ENCODE assay signal across 8 mouse cellular contexts in genomic region chr5:114373174-114373573, GRCm38 (mm10). TPM values are rescaled to one million over a fixed set of nuclear protein-coding genes. Genes with fewer than 3 reads are reported as not detected.
DNase-seq lines count a peak whose midpoint lies in the region; ATAC-seq and TF ChIP-seq lines count a peak whose summit lies in the region.
"Had no signal": no experiment of that assay in that cellular context is flagged by ENCODE, and none has a peak within 500 bp of the region (broad histone marks: within the 10 kb centered on the region; RNA-seq: fewer than 3 reads in every experiment).

No protein-coding gene starts in this region.

- intact Hi-C loops in left cerebral cortex, postnatal 14 days (cut with DNase I) = no loop called here

- no peak overlapping the region for H3K4me3 ChIP-seq in C2C12 (ENCODE audit: insufficient read depth, poor library complexity, severe bottlenecking)
- no peak overlapping the region for H3K4me3 ChIP-seq in heart, embryonic 14.5 days (ENCODE audit: control insufficient read depth in 1 of 2, insufficient read depth in 1 of 2, low read depth in 1 of 2, low read length in 2 of 2)
- no peak overlapping the region for H3K4me3 ChIP-seq in liver, embryonic 12.5 days
- H3K4me3 ChIP-seq in hindbrain, postnatal 0 days (ENCODE audit: low read length) = no peak overlapping the region

- POLR2A ChIA-PET in Patski (lab: Charles Lee) = interaction anchor here (1.2 to 2.7 kb wide), 2 partner anchors 12 to 39 kb away, joined by 3 to 7 read pairs; no protein-coding TSS in a partner anchor

- H3K36me3 ChIP-seq in C2C12 (ENCODE audit: control insufficient read depth, insufficient read depth) = peaks cover 59% of the 10 kb centered on the region
- peaks cover 75% of the 10 kb centered on the region for H3K36me3 ChIP-seq in heart, embryonic 14.5 days (ENCODE audit: control insufficient read depth, insufficient read depth, low read length)
- H3K36me3 ChIP-seq in liver, embryonic 12.5 days = peaks cover 64% of the 10 kb centered on the region
- peaks cover 40% of the 10 kb centered on the region for H3K36me3 ChIP-seq in hindbrain, postnatal 0 days (ENCODE audit: insufficient read depth, low read length)

- peaks cover 96% of the 10 kb centered on the region for H3K79me2 ChIP-seq in C2C12 (ENCODE audit: control insufficient read depth, insufficient read depth)

- H3ac ChIP-seq in C2C12 (ENCODE audit: control insufficient read depth, insufficient read length, low read depth) = peak overlapping the region; percentile 4

- DNase-seq in Patski (ENCODE audit: low read depth, low spot score) = peak; percentile 67
- no peak for DNase-seq in thymus, postnatal 4 days
- no peak for DNase-seq in hindbrain, postnatal 0 days (ENCODE audit: low spot score)
- DNase-seq in left cerebral cortex, postnatal 14 days (ENCODE audit: low spot score in 2 of 2) = no peak

- in situ Hi-C loops in Patski (cut with MboI; ENCODE audit: low pct_unique_long_range_greater_than_20kb) = no loop called here

- no peak for TF ChIP-seq CTCF in C2C12 (IDR thresholded peaks at IDR 0.05; ENCODE audit: control insufficient read depth, insufficient read depth, insufficient read length)
- TF ChIP-seq CTCF in Patski (IDR thresholded peaks at IDR 0.05) = no peak
- no peak for TF ChIP-seq CTCF in hindbrain, postnatal 0 days (IDR thresholded peaks at IDR 0.05; ENCODE audit: low read depth)

- H3K79me3 ChIP-seq in C2C12 (ENCODE audit: low read depth) = peaks cover 69% of the 10 kb centered on the region

- peaks cover 63 to 73% of the 10 kb centered on the region in 2 experiments for H3K4me1 ChIP-seq in heart, embryonic 14.5 days (ENCODE audit: control insufficient read depth in 2 of 2, insufficient read depth in 2 of 2, low read length in 2 of 2)
- peaks cover 87% of the 10 kb centered on the region for H3K4me1 ChIP-seq in liver, embryonic 12.5 days
- peaks cover 7% of the 10 kb centered on the region for H3K4me1 ChIP-seq in hindbrain, postnatal 0 days (ENCODE audit: insufficient read depth, low read length)

- no peak for ATAC-seq in Patski
- no peak for ATAC-seq in heart, embryonic 14.5 days (ENCODE audit: insufficient number of reproducible peaks, insufficient read depth, low FRiP score, low read depth)
- no peak for ATAC-seq in liver, embryonic 12.5 days
- ATAC-seq in hindbrain, postnatal 0 days = no peak

- peak overlapping the region in 1 of 2 experiments; percentile 79; a peak in 1 of 4 replicates for H3K27ac ChIP-seq in heart, embryonic 14.5 days (replicated peaks in 1 of 2; ENCODE audit: control insufficient read depth in 1 of 2, insufficient read depth in 1 of 2, low read depth in 2 of 2, low read length in 2 of 2)
- peak overlapping the region; percentile 77; the same call in 1 of the 2 replicates for H3K27ac ChIP-seq in liver, embryonic 12.5 days
- H3K27ac ChIP-seq in hindbrain, postnatal 0 days = no peak overlapping the region; the same call in 1 of the 2 replicates

- no peaks in the 10 kb centered on the region for H3K27me3 ChIP-seq in C2C12 (ENCODE audit: control insufficient read depth, insufficient read depth, insufficient read length)
- H3K27me3 ChIP-seq in Patski = no peaks in the 10 kb centered on the region
- H3K27me3 ChIP-seq in heart, embryonic 14.5 days (ENCODE audit: control insufficient read depth, insufficient read depth, low read length) = no peaks in the 10 kb centered on the region
- H3K27me3 ChIP-seq in liver, embryonic 12.5 days (replicated peaks) = no peaks in the 10 kb centered on the region
- H3K27me3 ChIP-seq in hindbrain, postnatal 0 days (ENCODE audit: insufficient read depth, low read length) = no peaks in the 10 kb centered on the region
- H3K27me3 ChIP-seq: megakaryocyte, embryonic 14.5 days had no signal

- WGBS in heart, embryonic 14.5 days = 56% methylated on average over 11 of the region's 11 CpGs
- WGBS in liver, embryonic 12.5 days (ENCODE audit: insufficient replicate concordance) = 80% methylated on average over 11 of the region's 11 CpGs
- 58% methylated on average over 11 of the region's 11 CpGs for WGBS in hindbrain, postnatal 0 days

- CTCF ChIA-PET in Patski (lab: Charles Lee) = interaction anchor here (1.5 to 1.9 kb wide), 2 partner anchors 8 to 10 kb away, joined by 5 read pairs; no protein-coding TSS in a partner anchor

- peak overlapping the region; percentile 3; the same call in 1 of the 2 replicates for H3K9ac ChIP-seq in heart, embryonic 14.5 days (ENCODE audit: low read length)
- H3K9ac ChIP-seq in liver, embryonic 12.5 days = no peak overlapping the region
- H3K9ac ChIP-seq in hindbrain, postnatal 0 days (replicated peaks; ENCODE audit: low read length) = no peak overlapping the region

- no peaks in the 10 kb centered on the region for H3K9me3 ChIP-seq in heart, embryonic 14.5 days (ENCODE audit: control insufficient read depth, low read length)
- H3K9me3 ChIP-seq in liver, embryonic 12.5 days (replicated peaks) = no peaks in the 10 kb centered on the region
- no peaks in the 10 kb centered on the region for H3K9me3 ChIP-seq in hindbrain, postnatal 0 days (ENCODE audit: low read length)
- H3K9me3 ChIP-seq: megakaryocyte, embryonic 14.5 days had no signal

- H3K4me2 ChIP-seq in heart, embryonic 14.5 days (ENCODE audit: low read length) = no peak overlapping the region
- no peak overlapping the region for H3K4me2 ChIP-seq in liver, embryonic 12.5 days
- H3K4me2 ChIP-seq in hindbrain, postnatal 0 days (ENCODE audit: low read depth, low read length) = no peak overlapping the region

TF ChIP-seq in C2C12, 6 proteins besides CTCF, POLR2A, EP300 and RAD21:
- no peak for TF ChIP-seq CEBPB (IDR thresholded peaks at IDR 0.05; ENCODE audit: low read depth)
- TF ChIP-seq FOSL1 (IDR thresholded peaks at IDR 0.05; ENCODE audit: insufficient read depth, low read length, poor library complexity, severe bottlenecking) = no peak
- TF ChIP-seq USF1 (IDR thresholded peaks at IDR 0.05; ENCODE audit: low read depth) = no peak
- TF ChIP-seq MAX (IDR thresholded peaks at IDR 0.05) = no peak
- TF ChIP-seq MYOD1 (IDR thresholded peaks at IDR 0.05; ENCODE audit: control insufficient read depth, insufficient read length, low read depth) = no peak
- TF ChIP-seq MYOG (IDR thresholded peaks at IDR 0.05; ENCODE audit: control insufficient read depth, extremely low read depth, insufficient read length) = no peak

RNA-seq across cellular contexts. Expression of gene Kctd10, which starts 7.1 kb away (rescaled TPM):
- polyA plus RNA-seq in C2C12 (2012; fragmentation: generic; extraction: Trizol) = 243 TPM
- polyA plus RNA-seq in Patski (2021) = 98.6 TPM
- 104 and 106 TPM in 2 replicates for polyA plus RNA-seq in heart, embryonic 14.5 days (2014; fragmentation: Nextera tagmentation; extraction: Ambion mirVana)
- 35.5 and 36.2 TPM in 2 replicates for polyA plus RNA-seq in liver, embryonic 12.5 days (2016; fragmentation: Nextera tagmentation; extraction: Ambion mirVana)
- total RNA-seq in hindbrain, postnatal 0 days (2014; rRNA removed) = 43.2 and 43.8 TPM in 2 replicates
- 47.5 and 48.0 TPM in 2 replicates for polyA plus RNA-seq in hindbrain, postnatal 0 days (2015; fragmentation: Nextera tagmentation; extraction: Ambion mirVana)
- total RNA-seq in left cerebral cortex, postnatal 14 days (2021) = 10 to 100 TPM; 43.6 to 46.9 TPM

RNA-seq across cellular contexts. Expression of gene Ube3b, which starts 7.2 kb away (rescaled TPM):
- polyA plus RNA-seq in C2C12 (2012; fragmentation: generic; extraction: Trizol) (42.1 TPM), Patski (2021) (98.6 TPM)
- polyA plus RNA-seq in heart, embryonic 14.5 days (2014; fragmentation: Nextera tagmentation; extraction: Ambion mirVana) = 51.1 and 53.0 TPM in 2 replicates
- polyA plus RNA-seq in liver, embryonic 12.5 days (2016; fragmentation: Nextera tagmentation; extraction: Ambion mirVana) = 25.0 and 26.5 TPM in 2 replicates
- 67.5 and 69.9 TPM in 2 replicates for total RNA-seq in hindbrain, postnatal 0 days (2014; rRNA removed)
- polyA plus RNA-seq in hindbrain, postnatal 0 days (2015; fragmentation: Nextera tagmentation; extraction: Ambion mirVana) = 31.1 and 31.4 TPM in 2 replicates
- 10 to 100 TPM; 80.4 to 85.6 TPM for total RNA-seq in left cerebral cortex, postnatal 14 days (2021)
